Mouse (Mus musculus): ENCODE results near the gene Pcp4l1. TPM values are rescaled to one million over a fixed set of nuclear protein-coding genes. Genes with fewer than 3 reads are reported as not detected.
A peak's percentile ranks its signal among the peaks of the same experiment; 100 is the strongest.
"Not testable (repeated sequence)": the region's sequence is repeated elsewhere in the genome, so short reads cannot be mapped to it uniquely, and the experiment has no call there.

The Pcp4l1 gene
- 10 to 100 TPM; 39.4 to 42.3 TPM for total RNA-seq (2021)

GRCm38 (mm10) chr1:171195887-171196397, at the start of gene Pcp4l1:
Pcp4l1 (minus strand) TSS chr1:171196268.
- DNase-seq, result peak; percentile 20 to 22

- DNase-seq, result no peak
Observed at GRCm38 (mm10) chr1:171245353-171245752, 49.3 kb upstream of the Pcp4l1 start.

GRCm38 (mm10) chr1:171241952-171242351, 45.9 kb upstream of the Pcp4l1 start:
- DNase-seq, result not testable (repeated sequence)

GRCm38 (mm10) chr1:171240911-171241310, 44.8 kb upstream of the Pcp4l1 start:
- DNase-seq, result no peak

GRCm38 (mm10) chr1:171239992-171240744, 44.1 kb upstream of the Pcp4l1 start:
- no peak for DNase-seq

- no peak for DNase-seq
Observed at GRCm38 (mm10) chr1:171238463-171238862, 42.4 kb upstream of the Pcp4l1 start.

- DNase-seq, result no peak
Observed at GRCm38 (mm10) chr1:171237438-171237837, 41.4 kb upstream of the Pcp4l1 start.

GRCm38 (mm10) chr1:171235791-171236190, 39.7 kb upstream of the Pcp4l1 start:
- no peak for DNase-seq

- no peak for DNase-seq
Observed at GRCm38 (mm10) chr1:171234538-171234937, 38.5 kb upstream of the Pcp4l1 start.

GRCm38 (mm10) chr1:171234126-171234525, 38.1 kb upstream of the Pcp4l1 start, which contains the start of gene Fcer1g:
Fcer1g (minus strand) TSS chr1:171234365.
- no peak for DNase-seq

GRCm38 (mm10) chr1:171232800-171233730, 37.0 kb upstream of the Pcp4l1 start:
- DNase-seq, result no peak

- no peak for DNase-seq
Observed at GRCm38 (mm10) chr1:171232348-171232747, 36.3 kb upstream of the Pcp4l1 start.

GRCm38 (mm10) chr1:171231844-171232243, 35.8 kb upstream of the Pcp4l1 start:
- no peak for DNase-seq

- no peak for DNase-seq
Observed at GRCm38 (mm10) chr1:171230215-171230614, 34.1 kb upstream of the Pcp4l1 start.

GRCm38 (mm10) chr1:171229750-171230149, 33.7 kb upstream of the Pcp4l1 start:
- no peak for DNase-seq

- DNase-seq, result no peak
Observed at GRCm38 (mm10) chr1:171227879-171228278, 31.8 kb upstream of the Pcp4l1 start.

GRCm38 (mm10) chr1:171226780-171227179, 30.7 kb upstream of the Pcp4l1 start:
- DNase-seq, result no peak

GRCm38 (mm10) chr1:171224857-171225256, 28.8 kb upstream of the Pcp4l1 start, which contains the start of gene Apoa2:
Apoa2 (plus strand) TSS chr1:171225054.
- no peak for DNase-seq

- no peak for DNase-seq
Observed at GRCm38 (mm10) chr1:171223796-171224195, 27.7 kb upstream of the Pcp4l1 start.

GRCm38 (mm10) chr1:171223168-171223567, 27.1 kb upstream of the Pcp4l1 start:
- no peak for DNase-seq

GRCm38 (mm10) chr1:171222238-171223155, 26.4 kb upstream of the Pcp4l1 start, which contains the start of gene Tomm40l:
Tomm40l (minus strand) TSS chr1:171222514.
- DNase-seq, result peak; percentile 92 to 94
